Mouse (Mus musculus) liver, postnatal 0 days (tissue): ENCODE measurements around the gene Emilin1. TPM values are rescaled to one million over a fixed set of nuclear protein-coding genes. Genes with fewer than 3 reads are reported as not detected.

Experiments
- ATAC-seq: fragments of 200-750 bp; cut with Nextera tagmentation; 2 replicates; pipeline ENCODE4 v1.8.0; 2017; ENCODE audit warnings: mild to moderate bottlenecking, moderate library complexity
- DNase-seq: peaks from one replicate; pipeline ENCODE4 v3.0.0-alpha.2; 2016
- H3K27ac ChIP-seq: fragments of 300-500 bp; sonication (generic); 2 replicates; pipeline ENCODE4 v1.5.1; 2014; ENCODE audit warnings: antibody characterized with exemption, moderate library complexity, mild to moderate bottlenecking, low read depth
- H3K27me3 ChIP-seq: fragments of 300-500 bp; sonication (generic); 2 replicates; pipeline ENCODE4 v1.6.1; 2014; ENCODE audit warnings: low read length, control low read depth, mixed read lengths; ENCODE audit not compliant: insufficient read depth
- H3K36me3 ChIP-seq: fragments of 300-500 bp; sonication (generic); replicated peaks from 2 replicates; pipeline ENCODE4 v1.6.1; 2014; ENCODE audit warnings: mild to moderate bottlenecking, control low read depth, low read length, moderate library complexity, mixed read lengths; ENCODE audit not compliant: insufficient read depth
- H3K4me1 ChIP-seq: fragments of 300-500 bp; sonication (generic); 2 replicates; pipeline ENCODE4 v1.6.1; 2014; ENCODE audit warnings: antibody characterized with exemption, mild to moderate bottlenecking, control low read depth; ENCODE audit not compliant: insufficient read depth
- H3K4me2 ChIP-seq: fragments of 300-500 bp; sonication (generic); 2 replicates; pipeline ENCODE4 v1.6.1; 2014; ENCODE audit warnings: low read depth, mild to moderate bottlenecking, low read length, moderate library complexity, mixed read lengths
- H3K4me3 ChIP-seq: fragments of 300-500 bp; sonication (generic); 2 replicates; pipeline ENCODE4 v1.5.1; 2014; ENCODE audit warnings: low read depth, low read length
- H3K9ac ChIP-seq: fragments of 300-500 bp; sonication (generic); replicated peaks from 2 replicates; pipeline ENCODE4 v1.6.1; 2014; ENCODE audit warnings: mild to moderate bottlenecking, moderate library complexity
- H3K9me3 ChIP-seq: fragments of 300-500 bp; sonication (generic); 2 replicates; pipeline ENCODE4 v1.6.1; 2016; ENCODE audit warnings: mild to moderate bottlenecking, control low read depth, low read length, mixed read lengths
- CTCF ChIP-seq: sonication (generic); IDR thresholded peaks from 2 replicates; pipeline ENCODE4 v1.5.1; 2016; ENCODE audit warnings: antibody characterized with exemption, low read depth
- EP300 ChIP-seq: IDR thresholded peaks from 2 replicates; pipeline ENCODE4 v1.6.1; 2016; ENCODE audit warnings: antibody characterized with exemption, low read depth, mild to moderate bottlenecking
- WGBS: fragments of 180-500 bp; shearing (Covaris S2); extraction: QIAGEN DNeasy Blood & Tissue Kit; methylation state at CpG from one replicate; pipeline ENCODE4 v1.1.7; 2014; ENCODE audit not compliant: insufficient replicate concordance; 5-methylcytosine and 5-hydroxymethylcytosine counted together
- polyA plus RNA-seq: library from polyadenylated mRNA; unstranded; fragments of >200 nt; fragmentation: Nextera tagmentation; extraction: Ambion mirVana; gene quantifications from 2 replicates; pipeline ENCODE4 v1.2.1, GENCODE M21; 2015

Gene Emilin1
- polyA plus RNA-seq = 25.3 and 30.9 TPM in 2 replicates

DNA sequence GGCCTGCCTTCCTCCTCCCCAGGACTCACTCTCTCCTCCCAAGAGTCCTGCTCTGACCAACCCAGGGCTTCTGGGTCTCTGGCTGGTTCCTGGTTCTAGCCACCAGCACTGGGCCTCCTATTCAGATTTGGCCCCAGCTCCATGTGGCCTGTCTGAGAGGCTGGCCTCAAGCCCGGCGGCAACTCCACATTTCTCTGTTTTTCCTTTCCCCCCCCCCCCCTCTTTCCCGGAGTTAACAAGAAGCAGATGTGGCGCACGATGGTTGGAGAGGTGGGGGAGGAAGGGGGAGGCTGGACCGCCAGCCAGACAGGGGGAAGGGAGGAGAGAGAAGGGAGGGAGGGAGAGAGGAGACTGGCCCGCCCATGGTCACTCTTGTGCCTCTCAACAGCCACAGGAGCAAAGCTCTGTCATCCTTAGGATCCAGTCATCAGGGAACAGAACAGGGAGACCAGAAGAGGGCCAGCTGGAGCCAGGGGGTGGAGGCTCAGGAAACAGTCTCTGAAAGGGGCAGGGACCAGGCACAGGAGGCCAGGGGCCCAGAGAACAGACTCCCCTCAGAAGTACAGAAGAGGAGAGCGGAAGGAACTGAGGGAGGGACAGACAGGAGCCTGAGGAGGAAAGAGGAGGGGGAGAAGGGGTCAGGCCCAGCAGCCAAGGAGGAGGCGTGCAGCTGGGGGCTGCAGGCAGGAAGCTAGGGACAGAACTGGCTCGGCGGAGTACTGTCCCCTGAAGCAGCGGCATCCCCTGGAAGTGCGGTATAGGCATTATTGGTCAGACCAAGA is at the start of gene Emilin1:
Gene Emilin1, plus strand, starts transcription at position 343 of the 782 bp plus-strand sequence.
- TF ChIP-seq EP300 = no peak
- TF ChIP-seq CTCF = no peak
- ATAC-seq (peak; percentile 24), DNase-seq (peak; percentile 52)
- 0 out of 2 replicates have a peak, but pooled peaks cover 8% of the 10 kb centered on the region for H3K36me3 ChIP-seq
- H3K4me2 ChIP-seq = peak within 1 kb of the TSS; percentile 69
- peak within 1 kb of the TSS; percentile 83 for H3K27ac ChIP-seq
- H3K4me1 ChIP-seq = peaks cover 78% of the 10 kb centered on the region
- no peaks in the 10 kb centered on the region for H3K27me3 ChIP-seq
- WGBS = 21% methylated on average over 11 of the region's 13 CpGs
- H3K9me3 ChIP-seq = no peaks in the 10 kb centered on the region
- H3K4me3 ChIP-seq = peak within 1 kb of the TSS; percentile 48
- H3K9ac ChIP-seq = peak within 1 kb of the TSS; percentile 64

GRCm38 (mm10) chr5:30863852-30864251 is 49.4 kb upstream of the Emilin1 start:
- DNase-seq (no peak), ATAC-seq (peak; percentile 31; the same call in 1 of the 2 replicates)
- Histone ChIP-seq H3K36me3 (no peaks in the 10 kb centered on the region), H3K9ac (no peak overlapping the region), H3K4me1 (0 out of 2 replicates have a peak, but pooled peaks cover under 1% of the 10 kb centered on the region), H3K27ac (no peak overlapping the region), H3K4me2 (no peak overlapping the region), H3K9me3 (no peaks in the 10 kb centered on the region), H3K27me3 (no peaks in the 10 kb centered on the region), H3K4me3 (no peak overlapping the region)
- WGBS = 36% methylated on average over 4 of the region's 4 CpGs
- no peak for TF ChIP-seq EP300
- TF ChIP-seq CTCF = peak; percentile 53

- Histone ChIP-seq H3K4me1 (0 out of 2 replicates have a peak, but pooled peaks cover 5% of the 10 kb centered on the region), H3K4me2 (no peak overlapping the region), H3K4me3 (no peak overlapping the region), H3K27ac (no peak overlapping the region), H3K36me3 (no peaks in the 10 kb centered on the region), H3K9me3 (no peaks in the 10 kb centered on the region), H3K27me3 (no peaks in the 10 kb centered on the region), H3K9ac (no peak overlapping the region)
- TF ChIP-seq EP300 (no peak), CTCF (no peak)
- no peak for DNase-seq
- 54% methylated on average over 15 of the region's 15 CpGs for WGBS
- no peak for ATAC-seq
Observed at GRCm38 (mm10) chr5:30864322-30864721, 48.9 kb upstream of the Emilin1 start.

- H3K27ac ChIP-seq = peak overlapping the region; percentile 29; the same call in 1 of the 2 replicates
- H3K4me3 ChIP-seq = no peak overlapping the region
- DNase-seq (peak; percentile 26), ATAC-seq (no peak)
- no peak overlapping the region for H3K4me2 ChIP-seq
- H3K9me3 ChIP-seq = no peaks in the 10 kb centered on the region
- H3K4me1 ChIP-seq = peaks cover 11% of the 10 kb centered on the region; the same call in 1 of the 2 replicates
- H3K27me3 ChIP-seq = no peaks in the 10 kb centered on the region
- no peak for TF ChIP-seq EP300
- TF ChIP-seq CTCF = no peak
- WGBS = 47% methylated on average over 3 of the region's 3 CpGs
- no peak overlapping the region for H3K9ac ChIP-seq
- peaks cover 9% of the 10 kb centered on the region for H3K36me3 ChIP-seq
Observed at GRCm38 (mm10) chr5:30866871-30867270, 46.3 kb upstream of the Emilin1 start.

- DNase-seq = no peak
Observed at GRCm38 (mm10) chr5:30867712-30868111, 45.5 kb upstream of the Emilin1 start, which contains the start of gene Tmem214. Gene Tmem214, plus strand, starts transcription at chr5:30868012.

GRCm38 (mm10) chr5:30868981-30869380 is 44.2 kb upstream of the Emilin1 start:
- ATAC-seq (no peak), DNase-seq (peak; percentile 16)
- peaks cover 11% of the 10 kb centered on the region; the same call in 1 of the 2 replicates for H3K4me1 ChIP-seq
- H3K4me2 ChIP-seq = peak overlapping the region; percentile 89
- peak overlapping the region; percentile 71 for H3K4me3 ChIP-seq
- no peak for TF ChIP-seq CTCF
- no peak for TF ChIP-seq EP300
- no peaks in the 10 kb centered on the region for H3K9me3 ChIP-seq
- H3K27me3 ChIP-seq = no peaks in the 10 kb centered on the region
- WGBS = 22% methylated on average over 9 of the region's 9 CpGs
- H3K27ac ChIP-seq = no peak overlapping the region
- peaks cover 30% of the 10 kb centered on the region for H3K36me3 ChIP-seq
- H3K9ac ChIP-seq = peak overlapping the region; percentile 84; the same call in 1 of the 2 replicates

More at GRCm38 (mm10) chr5:30867712-30868111, 45.5 kb upstream of the Emilin1 start, which contains the start of gene Tmem214:
- peaks cover 17% of the 10 kb centered on the region for H3K36me3 ChIP-seq
- 0 out of 2 replicates have a peak within 1 kb of the TSS, but pooled peaks have one; percentile 29 for H3K27ac ChIP-seq
- no peaks in the 10 kb centered on the region for H3K27me3 ChIP-seq
- no peak for ATAC-seq
- no peak for TF ChIP-seq EP300
- no peaks in the 10 kb centered on the region for H3K9me3 ChIP-seq
- H3K9ac ChIP-seq = no peak within 1 kb of the TSS
- 84% methylated on average over 3 of the region's 3 CpGs for WGBS
- no peak within 1 kb of the TSS for H3K4me2 ChIP-seq
- peaks cover 11% of the 10 kb centered on the region; the same call in 1 of the 2 replicates for H3K4me1 ChIP-seq
- H3K4me3 ChIP-seq = no peak within 1 kb of the TSS
